Mouse (Mus musculus): ENCODE measurements around the gene Map2k5. TPM values are rescaled to one million over a fixed set of nuclear protein-coding genes. Genes with fewer than 3 reads are reported as not detected.

The Map2k5 gene
- polyA plus RNA-seq, 1 experiment from 2014 or later: 35.4 TPM

DNA sequence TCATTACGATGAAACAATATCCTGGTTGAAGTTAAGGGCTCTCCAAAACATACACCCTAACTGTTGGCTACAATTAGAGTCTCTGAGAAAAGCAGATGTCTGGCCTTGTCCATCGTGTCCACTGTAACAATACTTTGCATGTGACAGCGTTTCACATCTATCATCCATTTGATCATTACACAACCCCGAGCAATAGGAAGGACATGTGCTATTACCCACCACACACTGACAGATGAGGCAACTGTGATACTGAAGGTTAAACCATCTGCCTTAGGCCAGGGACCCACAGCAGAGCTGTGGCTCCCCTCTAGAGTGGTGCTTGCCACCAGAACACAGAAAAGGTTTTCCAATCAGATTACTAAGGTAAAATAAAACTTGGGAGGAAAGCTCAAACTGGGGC lies 21.0 kb downstream of the Map2k5 start:
- Histone ChIP-seq H3K9ac (replicated peaks; ENCODE audit: low read length) (no peak overlapping the region), H3K36me3 (replicated peaks; ENCODE audit: control insufficient read depth, insufficient read depth, low read depth, low read length) (no peaks in the 10 kb centered on the region), H3K27me3 (ENCODE audit: control insufficient read depth, insufficient read depth, low read length) (no peaks in the 10 kb centered on the region), H3K4me2 (ENCODE audit: low read depth, low read length) (no peak overlapping the region), H3K4me1 (ENCODE audit: control insufficient read depth, insufficient read depth, low read length) (no peaks in the 10 kb centered on the region), H3K4me3 (ENCODE audit: low read depth, low read length) (no peak overlapping the region), H3K27ac (replicated peaks; ENCODE audit: low read depth, low read length) (no peak overlapping the region), H3K9me3 (replicated peaks; ENCODE audit: control insufficient read depth, low read length) (no peaks in the 10 kb centered on the region)
- ATAC-seq (replicated peaks; ENCODE audit: insufficient number of reproducible peaks, low FRiP score, low TSS enrichment, low read depth) (no peak), DNase-seq (ENCODE audit: low spot score) (no peak)
- 89% methylated on average over 4 of the region's 4 CpGs for WGBS

DNA sequence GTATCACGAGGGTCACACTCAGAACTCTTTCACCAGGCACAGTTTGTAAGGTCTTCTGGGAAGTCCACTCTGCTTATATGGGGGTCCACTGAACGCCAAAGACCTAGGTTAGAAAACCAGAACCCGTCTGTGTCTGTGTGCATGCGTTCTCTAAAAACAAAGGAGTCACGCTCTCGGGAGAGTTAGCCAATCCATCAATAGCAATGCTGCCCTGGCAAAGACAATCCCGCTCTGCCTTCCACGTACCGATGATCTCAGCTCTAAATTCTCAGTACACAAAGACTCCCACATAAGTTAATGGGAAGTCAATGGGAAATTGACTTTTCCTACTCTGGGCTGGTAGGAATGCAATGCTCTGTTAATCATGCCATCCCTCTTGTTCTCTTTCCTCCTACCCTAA lies 21.4 kb downstream of the Map2k5 start:
- H3K4me1 ChIP-seq (ENCODE audit: control insufficient read depth, insufficient read depth, low read length): no peaks in the 10 kb centered on the region
- ATAC-seq (replicated peaks; ENCODE audit: insufficient number of reproducible peaks, low FRiP score, low TSS enrichment, low read depth): no peak
- H3K9me3 ChIP-seq (replicated peaks; ENCODE audit: control insufficient read depth, low read length): no peaks in the 10 kb centered on the region
- DNase-seq (ENCODE audit: low spot score): no peak
- H3K9ac ChIP-seq (replicated peaks; ENCODE audit: low read length): no peak overlapping the region
- no peak overlapping the region for H3K4me2 ChIP-seq (ENCODE audit: low read depth, low read length)
- H3K27ac ChIP-seq (replicated peaks; ENCODE audit: low read depth, low read length): no peak overlapping the region
- no peaks in the 10 kb centered on the region for H3K27me3 ChIP-seq (ENCODE audit: control insufficient read depth, insufficient read depth, low read length)
- no peak overlapping the region for H3K4me3 ChIP-seq (ENCODE audit: low read depth, low read length)
- 92% methylated on average over 9 of the region's 9 CpGs for WGBS
- no peaks in the 10 kb centered on the region for H3K36me3 ChIP-seq (replicated peaks; ENCODE audit: control insufficient read depth, insufficient read depth, low read depth, low read length)

DNA sequence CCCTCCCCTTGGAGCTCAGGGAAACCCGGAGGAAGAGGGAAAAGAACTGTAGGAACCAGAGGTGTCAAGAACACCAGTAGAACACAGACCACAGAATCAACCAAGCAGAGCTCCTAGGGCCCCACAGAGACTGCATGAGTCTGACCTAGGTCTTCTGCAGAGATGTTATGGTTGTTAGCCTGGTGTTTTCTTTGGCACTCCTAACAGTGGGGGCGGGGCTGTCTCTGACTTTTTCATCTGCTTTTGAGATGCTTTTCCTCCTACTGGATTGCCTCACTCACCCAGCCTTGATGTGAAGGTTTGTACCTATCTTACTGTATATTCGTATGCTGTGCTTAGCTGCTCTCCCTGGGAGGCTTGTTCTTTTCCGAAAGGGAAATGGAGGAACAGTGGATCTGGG lies 23.5 kb downstream of the Map2k5 start:
- Histone ChIP-seq H3K9ac (replicated peaks; ENCODE audit: low read length) (no peak overlapping the region), H3K36me3 (replicated peaks; ENCODE audit: control insufficient read depth, insufficient read depth, low read depth, low read length) (no peaks in the 10 kb centered on the region), H3K27me3 (ENCODE audit: control insufficient read depth, insufficient read depth, low read length) (no peaks in the 10 kb centered on the region), H3K27ac (replicated peaks; ENCODE audit: low read depth, low read length) (no peak overlapping the region), H3K4me1 (ENCODE audit: control insufficient read depth, insufficient read depth, low read length) (no peaks in the 10 kb centered on the region), H3K4me3 (ENCODE audit: low read depth, low read length) (no peak overlapping the region), H3K4me2 (ENCODE audit: low read depth, low read length) (no peak overlapping the region), H3K9me3 (replicated peaks; ENCODE audit: control insufficient read depth, low read length) (no peaks in the 10 kb centered on the region)
- DNase-seq (ENCODE audit: low spot score) (no peak), ATAC-seq (replicated peaks; ENCODE audit: insufficient number of reproducible peaks, low FRiP score, low TSS enrichment, low read depth) (no peak)
- WGBS: 87% methylated on average over 4 of the region's 4 CpGs

DNA sequence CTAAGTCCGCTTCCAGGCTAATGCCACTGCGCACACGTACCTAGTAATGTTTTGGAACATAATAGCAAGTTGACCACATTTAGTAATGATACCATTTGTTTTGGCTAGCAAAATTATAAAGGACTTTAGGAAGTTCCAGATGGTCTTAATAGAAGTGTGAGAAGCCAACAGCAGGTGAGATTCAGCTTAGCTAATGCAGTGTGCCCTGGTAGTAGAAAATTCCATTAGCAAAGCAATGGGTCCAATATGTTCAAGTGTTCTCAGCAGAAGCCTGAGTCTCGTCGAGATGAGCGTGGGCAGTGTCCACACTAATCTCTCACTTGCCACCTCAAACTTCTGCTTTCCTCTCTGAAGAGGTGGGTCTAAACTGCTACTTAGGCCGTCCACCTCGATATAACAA lies 27.7 kb downstream of the Map2k5 start:
- no peak for DNase-seq (ENCODE audit: low spot score)
- WGBS: 91% methylated on average over 8 of the region's 8 CpGs

DNA sequence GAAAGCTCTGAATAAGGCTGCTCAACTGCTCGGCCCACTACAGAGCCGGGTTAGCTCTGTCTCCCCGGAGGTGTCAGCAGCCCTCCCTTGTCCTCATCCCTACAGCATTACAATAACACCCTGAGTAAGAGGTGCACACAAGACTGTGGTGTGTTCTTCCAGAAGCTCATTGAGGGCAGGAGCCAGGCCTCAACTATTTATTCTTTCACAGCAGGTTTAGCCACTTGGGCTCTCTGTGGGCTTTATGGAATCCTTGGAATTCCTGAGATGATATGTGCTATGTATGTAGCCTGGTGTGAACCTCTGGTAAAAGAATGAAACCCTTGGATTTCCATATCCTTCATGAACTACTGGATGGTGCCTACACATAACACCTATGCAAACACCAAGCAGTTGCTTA lies 28.5 kb downstream of the Map2k5 start:
- H3K36me3 ChIP-seq (replicated peaks; ENCODE audit: control insufficient read depth, insufficient read depth, low read depth, low read length): no peaks in the 10 kb centered on the region
- WGBS: 91% methylated on average over 3 of the region's 3 CpGs
- no peak overlapping the region for H3K4me2 ChIP-seq (ENCODE audit: low read depth, low read length)
- no peaks in the 10 kb centered on the region for H3K9me3 ChIP-seq (replicated peaks; ENCODE audit: control insufficient read depth, low read length)
- no peaks in the 10 kb centered on the region for H3K4me1 ChIP-seq (ENCODE audit: control insufficient read depth, insufficient read depth, low read length)
- no peak overlapping the region for H3K4me3 ChIP-seq (ENCODE audit: low read depth, low read length)
- ATAC-seq (replicated peaks; ENCODE audit: insufficient number of reproducible peaks, low FRiP score, low TSS enrichment, low read depth) (no peak), DNase-seq (ENCODE audit: low spot score) (no peak)
- H3K27ac ChIP-seq (replicated peaks; ENCODE audit: low read depth, low read length): no peak overlapping the region
- H3K27me3 ChIP-seq (ENCODE audit: control insufficient read depth, insufficient read depth, low read length): no peaks in the 10 kb centered on the region
- no peak overlapping the region for H3K9ac ChIP-seq (replicated peaks; ENCODE audit: low read length)

More for the DNA sequence above, 27.7 kb downstream of the Map2k5 start:
- Histone ChIP-seq H3K4me3 (ENCODE audit: low read depth, low read length) (no peak overlapping the region), H3K27me3 (ENCODE audit: control insufficient read depth, insufficient read depth, low read length) (no peaks in the 10 kb centered on the region), H3K36me3 (replicated peaks; ENCODE audit: control insufficient read depth, insufficient read depth, low read depth, low read length) (no peaks in the 10 kb centered on the region), H3K4me2 (ENCODE audit: low read depth, low read length) (no peak overlapping the region), H3K9me3 (replicated peaks; ENCODE audit: control insufficient read depth, low read length) (no peaks in the 10 kb centered on the region), H3K27ac (replicated peaks; ENCODE audit: low read depth, low read length) (no peak overlapping the region), H3K4me1 (ENCODE audit: control insufficient read depth, insufficient read depth, low read length) (no peaks in the 10 kb centered on the region), H3K9ac (replicated peaks; ENCODE audit: low read length) (no peak overlapping the region)
- no peak for ATAC-seq (replicated peaks; ENCODE audit: insufficient number of reproducible peaks, low FRiP score, low TSS enrichment, low read depth)

DNA sequence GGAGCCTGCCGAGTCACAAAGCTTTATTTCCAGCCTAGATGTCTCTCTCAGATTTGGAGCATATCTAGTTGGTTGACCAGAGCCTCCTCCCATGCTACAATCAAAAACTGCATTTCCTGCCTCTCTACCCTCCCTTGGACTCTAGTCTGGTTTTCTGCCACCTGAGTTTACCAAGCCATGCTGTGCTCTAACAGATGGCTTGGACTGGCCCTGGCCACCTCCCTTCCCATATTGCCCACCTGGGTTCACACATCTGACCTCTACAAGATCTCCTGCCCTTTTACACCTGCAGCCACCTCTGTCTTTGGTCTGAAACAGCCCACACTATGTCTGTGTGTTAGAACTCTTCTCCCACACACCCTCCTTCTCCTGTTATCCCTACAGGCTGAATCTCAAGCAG lies 29.6 kb downstream of the Map2k5 start:
- Histone ChIP-seq H3K4me1 (ENCODE audit: control insufficient read depth, insufficient read depth, low read length) (no peaks in the 10 kb centered on the region), H3K36me3 (replicated peaks; ENCODE audit: control insufficient read depth, insufficient read depth, low read depth, low read length) (no peaks in the 10 kb centered on the region), H3K27ac (replicated peaks; ENCODE audit: low read depth, low read length) (no peak overlapping the region), H3K9me3 (replicated peaks; ENCODE audit: control insufficient read depth, low read length) (no peaks in the 10 kb centered on the region), H3K9ac (replicated peaks; ENCODE audit: low read length) (no peak overlapping the region), H3K4me3 (ENCODE audit: low read depth, low read length) (no peak overlapping the region), H3K27me3 (ENCODE audit: control insufficient read depth, insufficient read depth, low read length) (no peaks in the 10 kb centered on the region), H3K4me2 (ENCODE audit: low read depth, low read length) (no peak overlapping the region)
- WGBS: 86% methylated on average over 1 of the region's 1 CpGs
- ATAC-seq (replicated peaks; ENCODE audit: insufficient number of reproducible peaks, low FRiP score, low TSS enrichment, low read depth) (no peak), DNase-seq (ENCODE audit: low spot score) (no peak)

DNA sequence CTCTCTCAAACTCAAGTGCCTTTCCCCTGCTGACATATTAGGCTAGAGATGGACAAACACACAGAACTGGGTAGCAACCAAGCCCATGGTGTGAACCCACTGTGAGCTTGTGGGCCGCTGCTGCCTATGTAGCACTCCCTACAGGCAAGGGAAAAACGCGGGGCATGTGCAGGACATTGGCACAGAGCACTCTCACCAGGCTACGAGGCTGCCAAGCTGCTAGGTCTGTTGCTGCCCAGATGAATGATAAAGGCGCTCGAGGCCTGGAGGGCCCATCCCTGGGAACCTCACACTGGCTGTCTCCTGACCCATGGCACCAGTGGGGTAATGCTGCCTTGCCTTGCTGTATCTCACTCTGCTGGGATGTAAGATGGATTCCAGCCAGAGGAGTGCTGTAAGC lies 31.7 kb downstream of the Map2k5 start:
- Histone ChIP-seq H3K27me3 (ENCODE audit: control insufficient read depth, insufficient read depth, low read length) (no peaks in the 10 kb centered on the region), H3K4me1 (ENCODE audit: control insufficient read depth, insufficient read depth, low read length) (no peaks in the 10 kb centered on the region), H3K36me3 (replicated peaks; ENCODE audit: control insufficient read depth, insufficient read depth, low read depth, low read length) (no peaks in the 10 kb centered on the region), H3K9ac (replicated peaks; ENCODE audit: low read length) (no peak overlapping the region), H3K4me2 (ENCODE audit: low read depth, low read length) (no peak overlapping the region), H3K4me3 (ENCODE audit: low read depth, low read length) (no peak overlapping the region), H3K9me3 (replicated peaks; ENCODE audit: control insufficient read depth, low read length) (no peaks in the 10 kb centered on the region), H3K27ac (replicated peaks; ENCODE audit: low read depth, low read length) (no peak overlapping the region)
- WGBS: 88% methylated on average over 6 of the region's 6 CpGs
- ATAC-seq (replicated peaks; ENCODE audit: insufficient number of reproducible peaks, low FRiP score, low TSS enrichment, low read depth): no peak
- DNase-seq (ENCODE audit: low spot score): no peak

DNA sequence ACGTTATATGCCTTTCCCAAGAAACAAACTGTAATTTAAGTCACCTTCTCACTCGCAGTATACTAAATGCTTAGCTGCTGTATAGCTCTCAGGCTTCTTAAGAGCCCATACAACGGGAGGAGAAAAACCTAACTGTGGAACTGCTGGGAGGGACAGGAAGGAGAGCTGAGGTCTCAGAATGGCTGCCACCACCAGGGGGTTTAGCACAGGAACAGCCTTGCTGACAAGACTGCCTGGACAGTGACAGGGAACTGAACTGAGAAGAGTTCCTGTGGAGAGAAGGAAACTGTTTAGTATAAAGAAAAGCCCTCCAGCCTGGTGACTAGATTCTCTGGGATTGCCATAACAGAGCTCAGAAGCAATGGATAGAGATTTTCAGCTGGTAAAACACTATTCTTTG lies 35.9 kb downstream of the Map2k5 start:
- Histone ChIP-seq H3K27me3 (ENCODE audit: control insufficient read depth, insufficient read depth, low read length) (no peaks in the 10 kb centered on the region), H3K36me3 (replicated peaks; ENCODE audit: control insufficient read depth, insufficient read depth, low read depth, low read length) (no peaks in the 10 kb centered on the region), H3K9me3 (replicated peaks; ENCODE audit: control insufficient read depth, low read length) (no peaks in the 10 kb centered on the region), H3K27ac (replicated peaks; ENCODE audit: low read depth, low read length) (no peak overlapping the region), H3K4me2 (ENCODE audit: low read depth, low read length) (no peak overlapping the region), H3K4me3 (ENCODE audit: low read depth, low read length) (no peak overlapping the region), H3K4me1 (ENCODE audit: control insufficient read depth, insufficient read depth, low read length) (no peaks in the 10 kb centered on the region), H3K9ac (replicated peaks; ENCODE audit: low read length) (no peak overlapping the region)
- 73% methylated on average over 3 of the region's 3 CpGs for WGBS
- DNase-seq (ENCODE audit: low spot score): no peak
- no peak for ATAC-seq (replicated peaks; ENCODE audit: insufficient number of reproducible peaks, low FRiP score, low TSS enrichment, low read depth)
